Mouse (Mus musculus) layer of hippocampus, adult 8-10 months (tissue): Measurements from ENCODE around the gene Polrmt. TPM values are rescaled to one million over a fixed set of nuclear protein-coding genes. Genes with fewer than 3 reads are reported as not detected.

Experiments
- DNase-seq, 2 experiments: peaks; one replicate each; pipeline ENCODE4 v3.0.0; 2022; ENCODE audit warnings: low spot score in 2 of 2
- total RNA-seq, 4 experiments: library from RNA; stranded (reverse); gene quantifications; 2 replicates each; pipeline ENCODE4 v1.2.4; 2022

Polrmt gene
- total RNA-seq, 4 experiments from 2014 or later, result 44.5 to 58.2 (median 51.3) TPM

DNA sequence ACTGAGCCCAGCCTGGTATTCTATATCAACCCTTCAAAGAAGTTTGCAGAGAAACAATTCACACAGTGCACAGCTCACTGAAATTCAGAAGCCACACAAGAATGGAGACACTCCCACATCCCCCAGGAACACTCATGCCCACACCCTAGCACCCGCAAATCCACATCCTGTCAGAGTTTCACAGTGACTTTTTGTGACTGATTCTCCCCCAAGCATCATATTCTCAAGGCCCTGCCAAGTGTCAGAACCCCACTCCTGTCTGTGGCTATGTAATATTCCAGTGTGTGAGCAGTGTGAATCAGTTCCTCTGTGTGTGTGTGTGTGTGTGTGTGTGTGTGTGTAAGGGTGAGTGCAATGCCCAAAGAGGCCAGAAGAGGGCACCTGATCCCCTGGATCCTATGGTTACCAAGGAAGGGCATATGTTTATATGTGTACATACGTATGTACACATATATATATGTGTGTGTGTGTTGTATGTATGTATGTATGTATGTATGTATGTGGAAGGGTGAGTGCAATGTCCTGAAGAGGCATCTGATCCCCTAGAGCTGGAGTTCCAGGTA, 54.3 kb downstream of the Polrmt start:
- DNase-seq, result no peak

DNA sequence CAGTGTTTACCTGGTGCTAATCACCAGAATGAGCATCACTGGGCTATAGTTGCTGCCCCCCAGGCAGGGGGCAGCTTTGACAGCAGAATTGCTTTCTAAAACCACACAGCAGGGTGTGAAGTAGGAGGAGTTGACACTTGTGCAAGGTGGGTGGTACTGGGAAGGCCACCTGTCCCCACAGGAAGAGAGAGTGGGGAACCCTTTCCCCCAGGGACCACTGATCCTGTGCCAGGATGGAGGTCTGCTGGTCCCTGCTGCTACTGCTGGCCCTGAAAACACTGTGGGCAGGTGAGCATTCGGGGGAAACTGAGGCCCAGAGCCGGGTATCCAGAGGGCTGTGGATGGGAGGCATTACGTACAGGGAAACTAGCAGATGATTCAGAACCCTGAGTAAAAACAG, 57.2 kb downstream of the Polrmt start:
- no peak for DNase-seq

DNA sequence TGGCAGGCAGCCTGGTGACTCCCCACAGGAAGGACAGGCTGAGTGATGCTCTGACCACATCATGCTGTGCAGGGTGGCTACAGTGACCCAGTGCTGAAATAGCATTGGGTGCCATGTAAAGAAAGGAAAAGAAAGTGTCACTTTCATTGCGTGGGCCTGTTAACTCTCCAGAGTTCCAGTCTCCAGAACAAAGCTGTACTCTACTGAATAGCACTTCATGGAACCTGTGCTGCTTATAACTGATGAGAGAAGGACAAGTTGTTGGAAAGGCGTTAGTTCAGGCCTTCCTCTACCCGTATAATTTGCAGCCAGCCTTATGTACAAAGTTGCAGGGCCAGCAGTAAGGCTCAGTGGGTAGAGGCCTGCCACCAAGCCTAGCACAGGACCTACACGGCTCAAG, 57.7 kb downstream of the Polrmt start, which contains the start of gene Gzmm:
TSS of gene Gzmm (plus strand) at position 301 of the 400 bp plus-strand sequence.
- no peak for DNase-seq

DNA sequence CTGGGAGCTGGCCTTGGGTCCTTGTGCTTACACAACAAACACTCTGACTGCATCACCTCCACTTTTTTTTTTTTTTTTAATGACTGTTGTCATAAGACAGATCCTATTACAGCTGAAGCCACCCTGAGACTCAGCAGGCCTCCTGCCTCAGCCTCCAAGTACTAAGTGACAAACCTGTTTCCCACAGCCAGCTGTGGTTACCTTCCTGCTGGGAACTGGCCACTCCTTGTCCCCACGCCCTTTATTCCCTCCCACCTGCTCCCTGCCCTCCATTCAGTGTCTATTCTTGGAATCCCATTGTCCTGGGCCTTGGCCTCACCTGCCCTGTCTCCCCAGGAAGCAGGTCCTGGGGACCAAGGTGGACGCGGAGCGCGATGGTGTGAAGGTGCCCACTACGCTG, 58.9 kb downstream of the Polrmt start:
- DNase-seq, result no peak

DNA sequence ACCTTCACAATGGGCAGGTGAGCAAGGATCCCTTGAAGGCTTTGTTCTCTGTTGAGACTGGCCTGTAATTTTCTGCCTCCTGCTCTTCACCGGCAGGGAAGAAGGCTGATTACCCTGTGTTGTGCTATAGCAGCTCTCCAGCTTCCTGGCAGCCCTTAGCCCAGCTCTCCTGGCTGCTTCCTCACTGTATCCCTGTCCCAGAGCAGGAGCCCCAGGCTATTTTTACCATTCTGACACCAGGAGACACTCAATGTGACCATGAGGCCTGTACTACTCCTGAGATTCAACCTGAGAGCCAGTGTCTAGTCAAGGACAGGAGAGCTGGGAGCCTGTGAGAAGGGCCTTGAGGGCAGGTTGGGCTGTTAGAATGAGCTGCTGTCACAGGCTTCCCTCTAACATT, 59.7 kb downstream of the Polrmt start:
- DNase-seq, result no peak

DNA sequence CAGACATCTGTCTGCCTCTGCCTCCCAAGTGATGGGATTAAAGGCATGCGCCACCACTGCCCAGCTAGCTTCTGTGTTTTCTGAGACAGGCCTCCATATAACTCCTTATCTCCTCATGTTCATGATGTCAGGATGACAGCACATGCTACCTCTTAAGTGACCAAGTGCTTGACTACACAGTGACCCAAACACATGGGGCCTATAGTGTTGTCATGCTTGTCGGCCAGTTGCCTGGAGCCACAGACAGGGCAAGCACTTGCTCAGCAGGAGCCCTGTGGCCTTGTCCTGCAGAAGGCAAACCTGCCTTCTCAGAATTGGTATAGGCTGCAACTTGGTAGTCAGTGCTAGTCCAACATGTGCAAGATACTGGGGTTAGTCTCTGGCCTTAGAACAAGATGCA, 60.2 kb downstream of the Polrmt start:
- no peak for DNase-seq

Other genes starting within 250 kb of the Polrmt start
- gene Plpp2, start 212.8 kb downstream of the Polrmt start, total RNA-seq, result 1 to 10 TPM; 5.6 to 9.3 (median 6.9) TPM
- gene Mier2, start 191.4 kb downstream of the Polrmt start, total RNA-seq, result 10 to 100 TPM; 51.2 to 72.3 (median 53.0) TPM
- under 1 TPM in 1 of 4 experiments, not detected in 3; 0.61 TPM for gene Theg, start 159.2 kb downstream of the Polrmt start, total RNA-seq
- 10 to 100 TPM; 13.4 to 17.6 (median 15.5) TPM for gene C2cd4c, start 132.6 kb downstream of the Polrmt start, total RNA-seq
- gene Shc2, start 108.7 kb downstream of the Polrmt start, total RNA-seq, result 10 to 100 TPM; 41.1 to 51.9 (median 45.4) TPM
- gene Odf3l2, start 100.8 kb downstream of the Polrmt start, total RNA-seq, result under 1 TPM in 3 of 4 experiments, not detected in 1; 0.27 to 0.60 (median 0.39) TPM
- not detected for gene Madcam1, start 82.0 kb downstream of the Polrmt start, total RNA-seq
- 10 to 100 TPM; 48.4 to 72.6 (median 64.3) TPM for gene Tpgs1, start 77.2 kb downstream of the Polrmt start, total RNA-seq
- 10 to 100 TPM; 57.9 to 67.0 (median 66.1) TPM for gene Cdc34, start 64.4 kb downstream of the Polrmt start, total RNA-seq
- 1 to 10 TPM; 2.3 to 3.5 (median 3.3) TPM for gene Gzmm, start 57.6 kb downstream of the Polrmt start, total RNA-seq
- 100 to 1,000 TPM; 515 to 593 (median 535) TPM for gene Bsg, start 42.1 kb downstream of the Polrmt start, total RNA-seq
- 100 to 1,000 TPM; 120 to 128 (median 121) TPM for gene Hcn2, start 29.9 kb downstream of the Polrmt start, total RNA-seq
- gene Fgf22, start 8.5 kb upstream of the Polrmt start, total RNA-seq, result 1 to 10 TPM; 1.7 to 4.6 (median 2.4) TPM
- gene Rnf126, start 20.4 kb upstream of the Polrmt start, total RNA-seq, result 10 to 100 TPM; 72.4 to 82.9 (median 75.8) TPM
- 1 to 10 TPM; 2.2 to 2.9 (median 2.4) TPM for gene Fstl3, start 30.7 kb upstream of the Polrmt start, total RNA-seq
- under 1 TPM in 3 of 4 experiments, not detected in 1; 0.43 to 0.83 (median 0.50) TPM for gene Prss57, start 44.4 kb upstream of the Polrmt start, total RNA-seq
- 100 to 1,000 TPM; 244 to 264 (median 260) TPM for gene Palm, start 47.0 kb upstream of the Polrmt start, total RNA-seq
- 1 to 10 TPM in 2 of 4 experiments, not detected in 2; 1.6 to 1.9 TPM for gene Misp, start 74.4 kb upstream of the Polrmt start, total RNA-seq
- 10 to 100 TPM; 67.7 to 76.4 (median 73.7) TPM for gene Ptbp1, start 107.8 kb upstream of the Polrmt start, total RNA-seq
- gene Prtn3, start 127.9 kb upstream of the Polrmt start, total RNA-seq, result 1 to 10 TPM; 1.2 to 2.3 (median 1.5) TPM
- 10 to 100 TPM; 34.6 to 41.0 (median 38.0) TPM for gene Plppr3, start 128.1 kb upstream of the Polrmt start, total RNA-seq
- gene Elane, start 139.7 kb upstream of the Polrmt start, total RNA-seq, result not detected
- under 1 TPM in 1 of 4 experiments, not detected in 3; 0.39 TPM for gene Cfd, start 144.3 kb upstream of the Polrmt start, total RNA-seq
- 10 to 100 TPM; 50.4 to 61.2 (median 57.1) TPM for gene Med16, start 162.3 kb upstream of the Polrmt start, total RNA-seq
- gene Gm26602, start 164.3 kb upstream of the Polrmt start, total RNA-seq, result not detected
- gene Kiss1r, start 170.4 kb upstream of the Polrmt start, total RNA-seq, result 1 to 10 TPM; 6.3 to 8.3 (median 7.6) TPM
- 100 to 1,000 TPM; 340 to 392 (median 347) TPM for gene R3hdm4, start 174.6 kb upstream of the Polrmt start, total RNA-seq
- 10 to 100 TPM in 1 of 4 experiments, 1 to 10 TPM in 3; 6.6 to 11.8 (median 7.5) TPM for gene Arid3a, start 180.5 kb upstream of the Polrmt start, total RNA-seq
- gene Wdr18, start 213.6 kb upstream of the Polrmt start, total RNA-seq, result 10 to 100 TPM; 42.9 to 50.8 (median 48.6) TPM
- gene Grin3b, start 224.1 kb upstream of the Polrmt start, total RNA-seq, result under 1 TPM in 2 of 4 experiments, not detected in 2; 0.19 to 0.20 TPM
- 100 to 1,000 TPM; 111 to 119 (median 116) TPM for gene Tmem259, start 237.7 kb upstream of the Polrmt start, total RNA-seq
- gene Cnn2, start 242.0 kb upstream of the Polrmt start, total RNA-seq, result 1 to 10 TPM; 5.3 to 9.8 (median 6.6) TPM
- gene Abca7, start 249.9 kb upstream of the Polrmt start, total RNA-seq, result 10 to 100 TPM; 12.4 to 13.6 (median 13.3) TPM